Mouse (Mus musculus) CD4-positive naive resting alpha-beta T cell, adult 57 days (primary cell): ENCODE measurements around the gene C130073F10Rik. TPM values are rescaled to one million over a fixed set of nuclear protein-coding genes. Genes with fewer than 3 reads are reported as not detected.

Experiments
- total RNA-seq: library from RNA; stranded (reverse); gene quantifications from one replicate; pipeline ENCODE4 v1.2.4, GENCODE M21; 2023

Gene C130073F10Rik
- not detected for total RNA-seq

DNA sequence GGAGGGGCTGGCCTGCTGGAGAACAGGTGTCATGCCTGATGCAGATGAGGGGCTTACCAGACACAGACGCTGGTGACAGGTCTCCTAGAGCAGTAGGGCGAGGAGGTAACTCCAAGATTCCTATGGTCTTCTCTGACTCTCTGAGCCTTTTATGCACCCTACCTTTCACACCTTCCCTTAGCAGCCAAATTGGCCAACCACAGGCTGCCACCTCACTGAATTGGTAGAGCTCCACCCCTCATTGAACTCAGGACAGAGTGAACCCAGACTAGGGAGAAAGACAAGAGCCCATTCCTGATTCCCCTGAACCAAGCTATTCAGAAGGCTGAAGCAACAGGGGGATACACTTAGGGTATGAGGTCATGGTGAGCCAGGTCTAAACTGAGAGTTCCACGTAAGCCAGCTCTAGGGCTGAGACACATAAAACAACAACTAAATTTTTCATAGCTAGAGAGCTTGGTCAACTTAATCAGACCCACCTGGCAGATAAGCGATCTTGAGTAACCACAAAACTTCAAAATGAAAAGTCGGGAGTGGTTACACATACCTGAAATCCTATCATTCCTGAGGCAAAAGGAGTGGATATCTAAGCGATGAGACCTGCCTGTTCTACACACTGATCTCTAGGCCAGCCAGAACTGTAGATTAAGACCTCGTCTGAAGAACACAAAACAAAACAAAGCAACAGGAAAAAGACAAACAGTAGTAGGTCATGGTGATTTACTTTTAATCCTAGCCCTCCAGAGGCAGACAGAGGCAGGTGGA, at the start of gene C130073F10Rik:
TSS of gene C130073F10Rik (minus strand) at position 134 of the 765 bp plus-strand sequence.

DNA sequence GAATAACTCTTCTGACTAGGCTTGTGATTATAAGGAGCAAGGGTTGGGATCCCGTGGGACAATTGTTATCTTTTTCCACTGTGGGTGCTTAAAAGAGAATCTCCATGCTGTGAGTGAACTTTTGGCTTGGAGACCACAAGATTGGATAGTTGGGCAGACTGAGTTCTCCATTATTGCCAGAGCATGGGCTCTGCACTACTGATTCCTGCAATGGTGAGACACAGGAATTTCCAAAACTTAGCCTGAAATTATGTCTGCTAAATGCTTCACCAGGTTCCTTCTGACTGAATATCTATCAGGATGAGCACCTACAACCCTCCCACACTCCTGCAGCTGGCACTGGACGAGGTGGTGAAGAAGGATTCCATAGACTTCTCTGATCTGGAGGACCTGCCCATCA, 46.5 kb upstream of the C130073F10Rik start, which contains the start of gene Gm12794:
TSS of gene Gm12794 (plus strand) at position 301 of the 400 bp plus-strand sequence.

DNA sequence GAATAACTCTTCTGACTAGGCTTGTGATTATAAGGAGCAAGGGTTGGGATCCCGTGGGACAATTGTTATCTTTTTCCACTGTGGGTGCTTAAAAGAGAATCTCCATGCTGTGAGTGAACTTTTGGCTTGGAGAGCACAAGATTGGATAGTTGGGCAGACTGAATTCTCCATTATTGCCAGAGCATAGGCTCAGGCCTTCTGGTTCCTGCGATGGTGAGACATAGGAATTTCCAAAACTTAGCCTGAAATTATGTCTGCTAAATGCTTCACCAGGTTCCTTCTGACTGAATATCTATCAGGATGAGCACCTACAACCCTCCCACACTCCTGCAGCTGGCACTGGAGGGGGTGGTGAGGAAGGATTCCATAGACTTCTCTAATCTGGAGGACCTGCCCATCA, 15.2 kb upstream of the C130073F10Rik start, which contains the start of gene Gm12800:
TSS of gene Gm12800 (plus strand) at position 301 of the 400 bp plus-strand sequence.

DNA sequence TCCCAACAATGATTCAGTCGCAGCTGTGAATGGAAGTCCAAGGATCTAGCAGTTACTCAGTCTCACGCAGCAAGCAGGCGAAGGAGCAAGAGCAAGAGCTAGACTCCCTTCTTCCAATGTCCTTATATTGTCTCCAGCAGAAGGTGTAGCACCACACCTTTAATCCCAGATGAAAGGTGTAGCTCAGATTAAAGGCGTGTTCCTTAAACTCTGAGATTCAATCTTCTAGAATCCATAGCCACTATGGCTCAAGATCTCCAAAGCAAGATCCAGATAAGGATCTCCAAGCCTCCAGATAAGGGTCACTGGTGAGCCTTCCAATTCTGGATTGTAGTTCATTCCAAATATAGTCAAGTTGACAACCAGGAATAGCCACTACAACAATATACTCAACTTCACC, 49.7 kb downstream of the C130073F10Rik start, which contains the start of gene B020004J07Rik:
TSS of gene B020004J07Rik (minus strand) at position 101 of the 400 bp plus-strand sequence.

Other genes starting within 250 kb of the C130073F10Rik start
- 14.0 TPM for gene Leprot, start 246.1 kb downstream of the C130073F10Rik start, total RNA-seq
- gene Lepr, start 176.4 kb downstream of the C130073F10Rik start, total RNA-seq: 0.27 TPM
- not detected for gene B020004J07Rik, start 49.8 kb downstream of the C130073F10Rik start, total RNA-seq
- not detected for gene Gm12800, start 15.3 kb upstream of the C130073F10Rik start, total RNA-seq
- gene Gm12794, start 46.6 kb upstream of the C130073F10Rik start, total RNA-seq: not detected
- not detected for gene Gm12790, start 87.3 kb upstream of the C130073F10Rik start, total RNA-seq
- gene Gm12789, start 92.8 kb upstream of the C130073F10Rik start, total RNA-seq: not detected
- gene Pde4b, start 193.8 kb upstream of the C130073F10Rik start, total RNA-seq: 166 TPM